Mouse (Mus musculus) midbrain, postnatal 0 days (tissue): Measurements from ENCODE around the gene Ang. TPM values are rescaled to one million over a fixed set of nuclear protein-coding genes. Genes with fewer than 3 reads are reported as not detected.

Experiments used
- ATAC-seq: fragments of 200-750 bp; cut with Nextera tagmentation; 2 replicates; pipeline ENCODE4 v1.8.0; 2017; ENCODE audit warnings: moderate number of reproducible peaks, mild to moderate bottlenecking, moderate TSS enrichment, moderate library complexity; ENCODE audit not compliant: low FRiP score
- DNase-seq: peaks from one replicate; pipeline ENCODE4 v3.0.0-alpha.2; 2015; ENCODE audit warnings: low spot score
- H3K27ac ChIP-seq: fragments of 300-500 bp; sonication (generic); 2 replicates; pipeline ENCODE4 v1.5.1; 2014; ENCODE audit warnings: low read depth, mild to moderate bottlenecking, low read length, mixed read lengths
- H3K27me3 ChIP-seq: fragments of 300-500 bp; sonication (generic); 2 replicates; pipeline ENCODE4 v1.6.1; 2014; ENCODE audit warnings: low read length, control low read depth, mixed read lengths; ENCODE audit not compliant: insufficient read depth
- H3K36me3 ChIP-seq: fragments of 300-500 bp; sonication (generic); 2 replicates; pipeline ENCODE4 v1.6.1; 2014; ENCODE audit warnings: low read length, control low read depth, mixed read lengths; ENCODE audit not compliant: insufficient read depth
- H3K4me1 ChIP-seq: fragments of 300-500 bp; sonication (generic); 2 replicates; pipeline ENCODE4 v1.6.1; 2014; ENCODE audit warnings: mild to moderate bottlenecking, control low read depth, antibody characterized with exemption, low read length, mixed read lengths; ENCODE audit not compliant: insufficient read depth
- H3K4me2 ChIP-seq: fragments of 300-500 bp; sonication (generic); 2 replicates; pipeline ENCODE4 v1.6.1; 2014; ENCODE audit warnings: low read depth, mild to moderate bottlenecking, low read length, mixed read lengths; ENCODE audit not compliant: poor library complexity, severe bottlenecking
- H3K4me3 ChIP-seq: fragments of 300-500 bp; sonication (generic); 2 replicates; pipeline ENCODE4 v1.5.1; 2014; ENCODE audit warnings: low read depth, mild to moderate bottlenecking, low read length, moderate library complexity
- H3K9ac ChIP-seq: fragments of 300-500 bp; sonication (generic); replicated peaks from 2 replicates; pipeline ENCODE4 v1.6.1; 2014; ENCODE audit warnings: mild to moderate bottlenecking, low read length, moderate library complexity, mixed read lengths; ENCODE audit not compliant: poor library complexity, severe bottlenecking
- H3K9me3 ChIP-seq: fragments of 300-500 bp; sonication (generic); 2 replicates; pipeline ENCODE4 v1.6.1; 2016; ENCODE audit warnings: low read length, control low read depth
- CTCF ChIP-seq: IDR thresholded peaks from 2 replicates; pipeline ENCODE4 v1.5.1; 2016; ENCODE audit warnings: antibody characterized with exemption, mild to moderate bottlenecking
- WGBS: fragments of 180-500 bp; shearing (Covaris S2); extraction: QIAGEN DNeasy Blood & Tissue Kit; methylation state at CpG from one replicate; pipeline ENCODE4 v1.1.7; 2014; 5-methylcytosine and 5-hydroxymethylcytosine counted together
- polyA plus RNA-seq: library from polyadenylated mRNA; unstranded; fragments of >200 nt; fragmentation: Nextera tagmentation; extraction: Ambion mirVana; gene quantifications from 2 replicates; pipeline ENCODE4 v1.2.1, GENCODE M21; 2015
- total RNA-seq: library from RNA; depleted of rRNA; stranded (reverse); fragments of >200 nt; gene quantifications from 2 replicates; pipeline ENCODE4 v1.2.3, GENCODE M21; 2014; rRNA removed

The Ang gene
- total and polyA plus RNA-seq, 2 experiments from 2014 or later = 2.1 to 3.3 TPM

DNA sequence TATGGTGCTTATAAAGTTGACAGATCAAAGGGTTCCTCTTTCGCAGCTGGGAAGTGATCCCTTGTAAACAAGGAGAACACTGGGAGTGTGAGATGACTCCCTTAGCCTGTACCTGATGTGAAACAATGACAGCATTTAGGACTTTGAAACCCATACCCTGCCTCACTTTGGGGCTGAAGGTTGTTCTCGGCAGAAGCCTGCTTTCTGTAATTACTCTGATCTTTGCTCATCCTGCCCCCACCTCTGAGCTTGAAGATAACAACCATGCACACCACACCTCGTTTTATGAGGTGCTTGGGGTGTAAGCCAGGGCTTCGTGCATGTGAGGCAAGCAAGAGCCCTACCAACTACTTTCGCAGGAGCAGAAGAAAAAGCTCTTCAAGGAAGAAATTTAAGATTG lies 58.2 kb downstream of the Ang start:
- Histone ChIP-seq H3K9me3 (no peaks in the 10 kb centered on the region), H3K4me2 (no peak overlapping the region), H3K9ac (no peak overlapping the region), H3K27me3 (no peaks in the 10 kb centered on the region), H3K36me3 (no peaks in the 10 kb centered on the region), H3K27ac (no peak overlapping the region), H3K4me1 (no peaks in the 10 kb centered on the region), H3K4me3 (no peak overlapping the region)
- no peak for TF ChIP-seq CTCF
- WGBS = 75% methylated on average over 5 of the region's 5 CpGs
- ATAC-seq = no peak
- no peak for DNase-seq

DNA sequence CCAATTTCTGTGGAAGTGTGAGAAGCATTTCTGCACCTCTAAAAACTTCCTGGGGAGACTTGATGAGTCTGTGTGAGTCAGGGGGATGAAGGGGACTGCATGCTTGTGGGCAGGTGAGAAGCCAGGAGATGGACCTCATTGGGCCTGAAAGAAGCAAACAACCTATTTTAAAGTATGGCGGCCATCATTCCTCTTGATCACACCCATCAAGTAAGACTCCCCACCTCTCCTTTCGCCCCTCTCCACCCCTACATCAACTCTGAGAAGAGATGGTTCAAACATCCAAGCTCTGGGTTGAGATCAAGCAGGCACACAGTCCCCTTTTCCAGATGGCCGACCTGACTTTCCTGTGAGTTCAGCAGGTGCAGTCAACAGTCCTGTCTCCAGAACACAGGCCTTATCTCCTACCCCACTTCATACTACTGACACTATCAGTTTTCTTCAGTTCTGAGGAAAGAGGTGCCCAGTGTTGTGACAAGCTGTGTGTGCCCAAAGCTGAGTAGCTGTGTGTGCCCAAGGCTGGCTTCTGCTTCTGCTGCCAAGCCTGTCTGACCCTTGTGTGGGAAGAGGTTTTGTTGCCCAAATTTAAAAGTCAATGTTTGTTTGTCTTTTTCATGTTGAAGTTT lies 59.4 kb downstream of the Ang start:
- no peaks in the 10 kb centered on the region for H3K9me3 ChIP-seq
- ATAC-seq (no peak), DNase-seq (no peak)
- no peak overlapping the region for H3K4me3 ChIP-seq
- no peak overlapping the region for H3K9ac ChIP-seq
- H3K4me1 ChIP-seq = no peaks in the 10 kb centered on the region
- no peaks in the 10 kb centered on the region for H3K36me3 ChIP-seq
- WGBS = 93% methylated on average over 3 of the region's 3 CpGs
- H3K27me3 ChIP-seq = no peaks in the 10 kb centered on the region
- H3K4me2 ChIP-seq = no peak overlapping the region
- H3K27ac ChIP-seq = no peak overlapping the region
- no peak for TF ChIP-seq CTCF

Other genes starting within 250 kb of the Ang start
- gene Tep1, start 220.6 kb upstream of the Ang start, total RNA-seq = 4.9 and 7.2 TPM in 2 replicates
- gene Tep1, start 220.6 kb upstream of the Ang start, polyA plus RNA-seq = 1.9 and 2.2 TPM in 2 replicates
- gene Klhl33, start 193.6 kb upstream of the Ang start, total RNA-seq = 3.8 and 5.0 TPM in 2 replicates
- gene Klhl33, start 193.6 kb upstream of the Ang start, polyA plus RNA-seq = 2.4 and 2.9 TPM in 2 replicates
- 43.7 and 83.3 TPM in 2 replicates for gene Osgep, start 166.3 kb upstream of the Ang start, total RNA-seq
- 64.9 and 70.4 TPM in 2 replicates for gene Osgep, start 166.3 kb upstream of the Ang start, polyA plus RNA-seq
- gene Apex1, start 166.2 kb upstream of the Ang start, total RNA-seq = 79.9 and 84.1 TPM in 2 replicates
- gene Apex1, start 166.2 kb upstream of the Ang start, polyA plus RNA-seq = 150 and 162 TPM in 2 replicates
- 65.4 and 105 TPM in 2 replicates for gene Pip4p1, start 160.3 kb upstream of the Ang start, total RNA-seq
- 98.4 and 99.4 TPM in 2 replicates for gene Pip4p1, start 160.3 kb upstream of the Ang start, polyA plus RNA-seq
- gene Pnp, start 160.1 kb upstream of the Ang start, total RNA-seq = 18.8 and 35.9 TPM in 2 replicates
- gene Pnp, start 160.1 kb upstream of the Ang start, polyA plus RNA-seq = 12.5 and 14.4 TPM in 2 replicates
- 0.82 and 8.3 TPM in 2 replicates for gene Gm49342, start 146.6 kb upstream of the Ang start, total RNA-seq
- 0.70 and 0.75 TPM in 2 replicates for gene Gm49342, start 146.6 kb upstream of the Ang start, polyA plus RNA-seq
- 1.1 and 1.4 TPM in 2 replicates for gene Pnp2, start 135.2 kb upstream of the Ang start, total RNA-seq
- gene Pnp2, start 135.2 kb upstream of the Ang start, polyA plus RNA-seq = 1.4 and 1.8 TPM in 2 replicates
- gene Rnase10, start 83.4 kb upstream of the Ang start, total RNA-seq = not detected in 2 replicates
- 0.13 TPM in 1 of 2 replicates, not detected in the other for gene Rnase10, start 83.4 kb upstream of the Ang start, polyA plus RNA-seq
- gene Rnase9, start 49.3 kb upstream of the Ang start, total RNA-seq = not detected in 2 replicates
- not detected in 2 replicates for gene Rnase9, start 49.3 kb upstream of the Ang start, polyA plus RNA-seq
- gene Rnase11, start 41.0 kb upstream of the Ang start, total RNA-seq = not detected in 2 replicates
- not detected in 2 replicates for gene Rnase11, start 41.0 kb upstream of the Ang start, polyA plus RNA-seq
- not detected in 2 replicates for gene Rnase12, start 33.5 kb upstream of the Ang start, total RNA-seq
- gene Rnase12, start 33.5 kb upstream of the Ang start, polyA plus RNA-seq = not detected in 2 replicates
- 0.66 TPM in 1 of 2 replicates, not detected in the other for gene Olfr750, start 16.7 kb upstream of the Ang start, total RNA-seq
- gene Olfr750, start 16.7 kb upstream of the Ang start, polyA plus RNA-seq = 0.02 and 0.07 TPM in 2 replicates
- gene Rnase4, start 73 bp upstream of the Ang start, total RNA-seq = 27.2 and 29.3 TPM in 2 replicates
- gene Rnase4, start 73 bp upstream of the Ang start, polyA plus RNA-seq = 14.9 and 15.1 TPM in 2 replicates
- not detected in 2 replicates for gene Eddm3b, start 23.3 kb downstream of the Ang start, total RNA-seq
- 0.11 TPM in 1 of 2 replicates, not detected in the other for gene Eddm3b, start 23.3 kb downstream of the Ang start, polyA plus RNA-seq
- 1.3 and 2.5 TPM in 2 replicates for gene Rnase6, start 32.8 kb downstream of the Ang start, total RNA-seq
- gene Rnase6, start 32.8 kb downstream of the Ang start, polyA plus RNA-seq = 1.9 and 2.5 TPM in 2 replicates
- 1.0 TPM in 1 of 2 replicates, not detected in the other for gene Rnase1, start 55.6 kb downstream of the Ang start, total RNA-seq
- 0.34 and 0.78 TPM in 2 replicates for gene Rnase1, start 55.6 kb downstream of the Ang start, polyA plus RNA-seq
- not detected in 2 replicates for gene Rnase2b, start 71.1 kb downstream of the Ang start, total RNA-seq
- not detected in 2 replicates for gene Rnase2b, start 71.1 kb downstream of the Ang start, polyA plus RNA-seq
- gene Ang2, start 108.0 kb downstream of the Ang start, total RNA-seq = not detected in 2 replicates
- gene Ang2, start 108.0 kb downstream of the Ang start, polyA plus RNA-seq = not detected in 2 replicates
- not detected in 2 replicates for gene Ear14, start 112.2 kb downstream of the Ang start, total RNA-seq
- not detected in 2 replicates for gene Ear14, start 112.2 kb downstream of the Ang start, polyA plus RNA-seq
- not detected in 2 replicates for gene Rnase2a, start 165.0 kb downstream of the Ang start, total RNA-seq
- gene Rnase2a, start 165.0 kb downstream of the Ang start, polyA plus RNA-seq = not detected in 2 replicates